Mouse (Mus musculus): ENCODE results near the gene Jak1. TPM values are rescaled to one million over a fixed set of nuclear protein-coding genes. Genes with fewer than 3 reads are reported as not detected.

Gene Jak1
- total RNA-seq, 1 experiment: 22.5 TPM

GRCm38 (mm10) chr4:101144361-101144760, 120.7 kb downstream of the Jak1 start:
- Histone ChIP-seq H3K9me3 (ENCODE audit: control insufficient read depth, insufficient read depth, low read depth, low read length) (no peaks in the 10 kb centered on the region), H3K27ac (ENCODE audit: insufficient read depth, low read depth, low read length, poor library complexity, severe bottlenecking) (no peak overlapping the region), H3K9ac (ENCODE audit: insufficient read depth, low read depth, low read length, poor library complexity, severe bottlenecking) (no peak overlapping the region), H3K4me3 (ENCODE audit: insufficient read depth in 1 of 2, low read depth in 1 of 2, low read length in 2 of 2, poor library complexity in 1 of 2, severe bottlenecking in 1 of 2) (no peak overlapping the region), H3K36me3 (ENCODE audit: control insufficient read depth, insufficient read depth, low read length, poor library complexity, severe bottlenecking) (no peaks in the 10 kb centered on the region; the same call in 1 of the 2 replicates), H3K4me1 (ENCODE audit: control insufficient read depth in 2 of 2, insufficient read depth in 2 of 2, low read length in 2 of 2, poor library complexity in 1 of 2) (peaks cover 0 to 2% of the 10 kb centered on the region in 2 experiments; a peak in 1 of 4 replicates)
- in situ Hi-C loops (cut with MboI; ENCODE audit: low sequenced_read_pairs in 2 of 2, unreplicated experiment in 2 of 2): no loop called here
- DNase-seq (ENCODE audit: low read depth, low spot score): no peak
- TF ChIP-seq ZC3H11A (IDR thresholded peaks at IDR 0.05; ENCODE audit: borderline replicate concordance, low read depth, low read length) (no peak), ZNF384 (IDR thresholded peaks at IDR 0.05; ENCODE audit: low read depth, low read length) (no peak), CHD2 (IDR thresholded peaks at IDR 0.05; ENCODE audit: low read depth, low read length) (no peak), MAFK (IDR thresholded peaks at IDR 0.05; ENCODE audit: insufficient read depth, low read depth, low read length) (no peak), HCFC1 (IDR thresholded peaks at IDR 0.05; ENCODE audit: borderline replicate concordance, insufficient read depth, low read length) (no peak)

- DNase-seq (ENCODE audit: low read depth, low spot score): peak; percentile 22
- H3K9ac ChIP-seq (ENCODE audit: insufficient read depth, low read depth, low read length, poor library complexity, severe bottlenecking): no peak overlapping the region
- no peaks in the 10 kb centered on the region for H3K9me3 ChIP-seq (ENCODE audit: control insufficient read depth, insufficient read depth, low read depth, low read length)
- in situ Hi-C loops (cut with MboI; ENCODE audit: low sequenced_read_pairs in 2 of 2, unreplicated experiment in 2 of 2): no loop called here
- peaks cover 0 to 2% of the 10 kb centered on the region in 2 experiments; a peak in 1 of 4 replicates for H3K4me1 ChIP-seq (ENCODE audit: control insufficient read depth in 2 of 2, insufficient read depth in 2 of 2, low read length in 2 of 2, poor library complexity in 1 of 2)
- H3K4me3 ChIP-seq (ENCODE audit: insufficient read depth in 1 of 2, low read depth in 1 of 2, low read length in 2 of 2, poor library complexity in 1 of 2, severe bottlenecking in 1 of 2): no peak overlapping the region
- H3K27ac ChIP-seq (ENCODE audit: insufficient read depth, low read depth, low read length, poor library complexity, severe bottlenecking): no peak overlapping the region
- no peak for TF ChIP-seq HCFC1 (IDR thresholded peaks at IDR 0.05; ENCODE audit: borderline replicate concordance, insufficient read depth, low read length)
- H3K36me3 ChIP-seq (ENCODE audit: control insufficient read depth, insufficient read depth, low read length, poor library complexity, severe bottlenecking): no peaks in the 10 kb centered on the region; the same call in 1 of the 2 replicates
Measured at GRCm38 (mm10) chr4:101143901-101144300, 121.2 kb downstream of the Jak1 start.

GRCm38 (mm10) chr4:101141768-101142167, 123.3 kb downstream of the Jak1 start:
- TF ChIP-seq MAFK (IDR thresholded peaks at IDR 0.05; ENCODE audit: insufficient read depth, low read depth, low read length) (no peak), ZNF384 (IDR thresholded peaks at IDR 0.05; ENCODE audit: low read depth, low read length) (no peak), HCFC1 (IDR thresholded peaks at IDR 0.05; ENCODE audit: borderline replicate concordance, insufficient read depth, low read length) (no peak), CHD2 (IDR thresholded peaks at IDR 0.05; ENCODE audit: low read depth, low read length) (no peak), ZC3H11A (IDR thresholded peaks at IDR 0.05; ENCODE audit: borderline replicate concordance, low read depth, low read length) (no peak)
- no peaks in the 10 kb centered on the region for H3K9me3 ChIP-seq (ENCODE audit: control insufficient read depth, insufficient read depth, low read depth, low read length)
- H3K27ac ChIP-seq (ENCODE audit: insufficient read depth, low read depth, low read length, poor library complexity, severe bottlenecking): no peak overlapping the region
- H3K36me3 ChIP-seq (ENCODE audit: control insufficient read depth, insufficient read depth, low read length, poor library complexity, severe bottlenecking): no peaks in the 10 kb centered on the region; the same call in 1 of the 2 replicates
- in situ Hi-C loops (cut with MboI; ENCODE audit: low sequenced_read_pairs in 2 of 2, unreplicated experiment in 2 of 2): no loop called here
- no peak overlapping the region for H3K9ac ChIP-seq (ENCODE audit: insufficient read depth, low read depth, low read length, poor library complexity, severe bottlenecking)
- no peak overlapping the region for H3K4me3 ChIP-seq (ENCODE audit: insufficient read depth in 1 of 2, low read depth in 1 of 2, low read length in 2 of 2, poor library complexity in 1 of 2, severe bottlenecking in 1 of 2)
- peaks cover 0 to 2% of the 10 kb centered on the region in 2 experiments; a peak in 1 of 4 replicates for H3K4me1 ChIP-seq (ENCODE audit: control insufficient read depth in 2 of 2, insufficient read depth in 2 of 2, low read length in 2 of 2, poor library complexity in 1 of 2)
- no peak for DNase-seq (ENCODE audit: low read depth, low spot score)

GRCm38 (mm10) chr4:101137975-101138374, 127.1 kb downstream of the Jak1 start:
- in situ Hi-C loops (cut with MboI; ENCODE audit: low sequenced_read_pairs in 2 of 2, unreplicated experiment in 2 of 2): no loop called here
- TF ChIP-seq ZNF384 (IDR thresholded peaks at IDR 0.05; ENCODE audit: low read depth, low read length) (no peak), MAFK (IDR thresholded peaks at IDR 0.05; ENCODE audit: insufficient read depth, low read depth, low read length) (no peak), HCFC1 (IDR thresholded peaks at IDR 0.05; ENCODE audit: borderline replicate concordance, insufficient read depth, low read length) (no peak), CHD2 (IDR thresholded peaks at IDR 0.05; ENCODE audit: low read depth, low read length) (no peak), ZC3H11A (IDR thresholded peaks at IDR 0.05; ENCODE audit: borderline replicate concordance, low read depth, low read length) (no peak)

GRCm38 (mm10) chr4:101135909-101136308, 129.2 kb downstream of the Jak1 start:
- Histone ChIP-seq H3K27ac (ENCODE audit: insufficient read depth, low read depth, low read length, poor library complexity, severe bottlenecking) (no peak overlapping the region), H3K4me3 (ENCODE audit: insufficient read depth in 1 of 2, low read depth in 1 of 2, low read length in 2 of 2, poor library complexity in 1 of 2, severe bottlenecking in 1 of 2) (no peak overlapping the region), H3K9me3 (ENCODE audit: control insufficient read depth, insufficient read depth, low read depth, low read length) (no peaks in the 10 kb centered on the region), H3K36me3 (ENCODE audit: control insufficient read depth, insufficient read depth, low read length, poor library complexity, severe bottlenecking) (peaks cover 2% of the 10 kb centered on the region; the same call in 1 of the 2 replicates), H3K4me1 (ENCODE audit: control insufficient read depth in 2 of 2, insufficient read depth in 2 of 2, low read length in 2 of 2, poor library complexity in 1 of 2) (no peaks in the 10 kb centered on the region), H3K9ac (ENCODE audit: insufficient read depth, low read depth, low read length, poor library complexity, severe bottlenecking) (no peak overlapping the region)
- in situ Hi-C loops (cut with MboI; ENCODE audit: low sequenced_read_pairs in 2 of 2, unreplicated experiment in 2 of 2): no loop called here
- DNase-seq (ENCODE audit: low read depth, low spot score): no peak
- no peak for TF ChIP-seq CHD2 (IDR thresholded peaks at IDR 0.05; ENCODE audit: low read depth, low read length)
- no peak for TF ChIP-seq MAFK (IDR thresholded peaks at IDR 0.05; ENCODE audit: insufficient read depth, low read depth, low read length)
- TF ChIP-seq ZNF384 (IDR thresholded peaks at IDR 0.05; ENCODE audit: low read depth, low read length): no peak
- TF ChIP-seq ZC3H11A (IDR thresholded peaks at IDR 0.05; ENCODE audit: borderline replicate concordance, low read depth, low read length): no peak
- TF ChIP-seq HCFC1 (IDR thresholded peaks at IDR 0.05; ENCODE audit: borderline replicate concordance, insufficient read depth, low read length): no peak

More at GRCm38 (mm10) chr4:101137975-101138374, 127.1 kb downstream of the Jak1 start:
- Histone ChIP-seq H3K9ac (ENCODE audit: insufficient read depth, low read depth, low read length, poor library complexity, severe bottlenecking) (no peak overlapping the region), H3K27ac (ENCODE audit: insufficient read depth, low read depth, low read length, poor library complexity, severe bottlenecking) (no peak overlapping the region), H3K9me3 (ENCODE audit: control insufficient read depth, insufficient read depth, low read depth, low read length) (no peaks in the 10 kb centered on the region), H3K36me3 (ENCODE audit: control insufficient read depth, insufficient read depth, low read length, poor library complexity, severe bottlenecking) (no peaks in the 10 kb centered on the region; the same call in 1 of the 2 replicates), H3K4me3 (ENCODE audit: insufficient read depth in 1 of 2, low read depth in 1 of 2, low read length in 2 of 2, poor library complexity in 1 of 2, severe bottlenecking in 1 of 2) (no peak overlapping the region), H3K4me1 (ENCODE audit: control insufficient read depth in 2 of 2, insufficient read depth in 2 of 2, low read length in 2 of 2, poor library complexity in 1 of 2) (no peaks in the 10 kb centered on the region)
- DNase-seq (ENCODE audit: low read depth, low spot score): no peak
